Mouse (Mus musculus) brain, embryonic 14.5 days (tissue): ENCODE measurements around the gene Cux2.
A peak's percentile ranks its signal among the peaks of the same experiment; 100 is the strongest.

Experiments used
- CTCF ChIP-seq: fragments of 200-500 bp; IDR thresholded peaks from 2 replicates; pipeline ENCODE4 v1.5.1; 2012; ENCODE audit warnings: inconsistent platforms, mild to moderate bottlenecking, moderate library complexity, borderline replicate concordance; ENCODE audit not compliant: insufficient read depth, insufficient read length; ENCODE audit errors: extremely low read depth
- POLR2A ChIP-seq: fragments of 200-500 bp; IDR thresholded peaks from 2 replicates; pipeline ENCODE4 v1.6.1; 2012; ENCODE audit warnings: mild to moderate bottlenecking, inconsistent platforms, borderline replicate concordance; ENCODE audit not compliant: poor library complexity, insufficient read depth, insufficient read length, severe bottlenecking; ENCODE audit errors: extremely low read depth

GRCm38 (mm10) chr5:121848035-121848519, 201.8 kb downstream of the Cux2 start:
- TF ChIP-seq CTCF = peak; percentile 18; the same call in 1 of the 2 replicates
- TF ChIP-seq POLR2A = no peak
